Mouse (Mus musculus): ENCODE measurements at regions not wholly inside any gene's neighbourhood (a gene's known extent, or its start where the extent isn't known, plus 50 kb on each side); places are given as distances from the start of the nearest gene placed in this dataset.

- TF ChIP-seq CTCF (conservative IDR thresholded peaks at IDR 0.05; ENCODE audit: insufficient read depth, insufficient read length, low read depth, low read length) = no peak
- TF ChIP-seq POLR2A (IDR thresholded peaks at IDR 0.05; ENCODE audit: low read depth, low read length) = no peak
Observed at GRCm38 (mm10) chr13:97625391-97625790, 135.0 kb downstream of the Gm10260 start.
